Mouse (Mus musculus): Measurements from ENCODE around the gene Retreg2.

Retreg2 gene

DNA sequence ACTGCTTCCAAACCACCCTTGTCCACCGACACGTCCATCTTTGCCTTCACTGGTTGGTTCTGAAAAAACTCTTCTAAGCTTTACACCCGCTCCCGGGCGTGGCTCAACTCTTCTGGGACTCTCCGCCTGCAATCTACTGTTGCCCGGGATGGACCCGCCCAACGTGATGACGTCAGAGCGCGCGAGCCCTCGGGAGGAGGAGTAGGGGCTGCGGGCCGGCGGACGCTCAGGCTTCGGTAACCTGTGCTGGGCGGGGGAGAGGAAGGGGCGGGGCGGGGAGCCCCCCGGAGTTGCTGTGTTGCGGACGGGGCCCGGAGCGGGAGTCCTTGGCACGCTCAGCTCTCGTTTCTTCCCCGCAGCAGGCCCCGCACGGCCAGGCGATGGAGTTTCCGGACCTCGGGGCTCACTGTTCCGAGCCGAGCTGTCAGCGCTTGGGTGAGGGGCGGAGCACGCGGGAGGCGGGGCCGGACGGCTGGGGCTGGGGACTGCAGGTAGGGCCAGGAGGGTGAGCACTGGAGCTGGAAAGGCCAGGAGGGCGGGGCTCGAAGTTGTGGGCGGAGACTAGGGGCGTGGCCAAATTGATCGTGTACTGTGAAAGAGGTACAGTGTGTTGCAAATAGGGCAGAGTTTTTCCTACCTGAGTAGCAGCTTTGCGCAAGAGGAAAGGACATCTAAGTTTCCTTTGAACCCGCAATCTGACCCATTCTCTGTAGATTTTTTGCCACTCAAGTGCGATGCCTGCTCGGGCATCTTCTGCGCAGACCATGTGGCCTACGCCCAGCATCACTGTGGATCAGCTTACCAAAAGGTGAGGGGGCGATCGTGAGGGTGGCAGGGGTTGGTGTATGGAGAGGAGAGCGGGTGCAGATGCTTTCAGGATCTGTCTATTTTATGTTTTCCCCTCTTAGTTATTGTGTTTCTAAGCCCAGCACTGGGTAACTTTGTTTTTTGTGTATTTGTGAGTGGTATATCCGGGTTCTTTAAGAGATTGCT, 26.2 kb downstream of the Retreg2 start, which contains the start of gene Zfand2b:
TSS of gene Zfand2b (plus strand) at position 175 of the 993 bp plus-strand sequence.
- peak; percentile 95 for DNase-seq (ENCODE audit: low spot score)

DNA sequence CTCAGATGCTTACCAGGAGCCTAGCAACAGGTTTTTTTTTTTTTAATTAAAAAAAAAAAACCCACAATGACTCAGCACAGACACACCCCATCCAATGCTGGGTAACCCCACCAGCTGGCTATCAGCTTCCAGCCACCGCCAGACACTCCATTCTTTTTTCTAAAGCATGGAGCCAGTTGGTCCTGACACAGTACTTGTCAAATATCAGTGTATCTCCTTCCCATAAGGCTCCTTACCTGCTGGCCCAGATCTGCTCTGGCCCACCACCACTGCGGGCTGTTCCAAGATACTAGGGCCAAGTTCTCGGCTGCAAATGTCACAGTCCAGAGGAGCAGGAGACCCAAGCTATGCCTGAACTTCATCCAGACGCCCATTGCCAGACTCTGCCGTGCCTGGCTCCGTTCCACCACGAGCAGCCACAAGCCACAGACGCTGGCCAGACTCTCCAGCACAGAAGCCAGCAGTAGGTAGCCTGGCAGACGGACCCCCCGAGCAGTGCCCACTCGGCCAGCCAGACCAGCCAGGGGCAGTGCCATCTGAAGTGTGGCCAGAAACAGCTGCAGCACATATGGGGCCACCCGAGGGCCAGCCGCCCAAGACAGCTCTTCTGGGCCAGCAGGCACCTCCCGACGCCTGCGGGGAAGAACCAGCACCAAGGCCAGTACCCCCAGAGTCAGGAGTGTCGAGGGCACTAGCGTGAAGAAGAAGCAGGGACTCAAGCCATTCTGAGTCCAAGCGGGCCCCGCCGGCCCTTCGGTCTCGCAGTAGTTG, 36.9 kb downstream of the Retreg2 start:
- DNase-seq (ENCODE audit: low spot score) = peak; percentile 44

DNA sequence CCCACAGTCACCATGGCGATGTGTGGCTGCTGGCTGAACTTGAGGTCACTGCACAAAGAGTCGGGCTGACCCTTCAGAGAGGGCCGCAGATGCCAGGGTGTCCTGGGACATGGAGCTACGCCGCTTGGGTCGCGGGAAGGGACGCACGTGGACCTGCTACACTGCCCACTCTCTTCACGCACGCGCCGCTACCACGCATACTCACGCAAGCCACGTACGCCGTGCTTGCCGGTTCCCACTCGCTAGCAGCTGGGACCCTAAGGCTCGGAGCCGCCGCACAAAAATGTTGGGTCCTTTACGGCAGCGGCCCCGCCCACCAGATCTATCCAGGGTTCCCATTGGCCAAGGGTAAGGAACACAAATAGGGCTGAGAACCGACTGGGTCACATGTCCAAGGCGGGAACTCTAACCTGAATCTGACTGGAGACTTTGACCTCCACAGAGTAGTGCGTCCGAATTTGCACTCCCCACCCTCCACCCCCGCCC, 37.6 kb downstream of the Retreg2 start, which contains the start of gene Abcb6:
TSS of gene Abcb6 (minus strand) at position 288 of the 486 bp plus-strand sequence.
- peak; percentile 89 for DNase-seq (ENCODE audit: low spot score)

DNA sequence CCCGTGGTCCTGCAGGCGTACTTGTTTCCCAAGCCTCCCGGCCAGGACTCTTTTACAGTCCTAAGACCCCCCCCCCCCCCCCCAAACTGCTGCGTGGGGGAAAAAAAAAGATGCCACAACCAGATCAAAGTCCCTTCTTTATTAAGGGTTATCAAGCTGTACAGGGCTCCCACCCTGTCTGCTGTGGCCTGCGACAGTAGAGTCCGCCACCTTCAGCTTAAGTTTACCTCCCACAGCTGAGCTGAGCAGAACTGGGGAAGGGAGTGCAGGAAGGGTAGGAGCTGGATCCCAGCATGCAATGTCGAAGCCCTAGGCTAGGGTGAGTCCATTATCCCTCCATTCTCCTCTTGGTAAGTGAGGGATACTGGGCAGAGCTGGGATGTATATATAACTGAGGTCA, 38.2 kb downstream of the Retreg2 start:
- DNase-seq (ENCODE audit: low spot score) = no peak

DNA sequence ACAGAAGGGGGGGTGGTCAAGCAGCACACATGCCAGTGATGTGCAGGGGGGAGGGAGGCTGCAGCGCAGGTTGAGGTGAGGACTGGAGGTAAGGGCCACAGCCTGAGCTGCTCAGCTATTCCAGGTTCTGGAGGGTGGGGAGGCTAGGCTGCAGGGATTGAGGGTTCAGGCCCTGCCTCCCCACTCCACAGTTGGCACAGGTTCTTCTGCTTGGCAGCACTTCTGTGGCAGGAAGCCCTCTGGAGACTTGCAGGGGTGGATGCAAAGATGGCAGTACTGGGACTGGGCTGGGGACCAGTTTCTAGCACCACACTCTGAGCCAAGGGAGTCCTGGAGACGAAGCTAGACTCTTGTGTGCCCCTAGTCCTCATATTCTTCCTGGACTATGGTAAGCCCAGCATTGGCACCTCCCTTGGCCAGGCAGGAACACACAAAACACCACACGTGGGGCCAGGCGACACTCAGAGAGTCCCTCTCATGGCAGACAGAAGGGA, 38.8 kb downstream of the Retreg2 start:
- DNase-seq (ENCODE audit: low spot score) = no peak

DNA sequence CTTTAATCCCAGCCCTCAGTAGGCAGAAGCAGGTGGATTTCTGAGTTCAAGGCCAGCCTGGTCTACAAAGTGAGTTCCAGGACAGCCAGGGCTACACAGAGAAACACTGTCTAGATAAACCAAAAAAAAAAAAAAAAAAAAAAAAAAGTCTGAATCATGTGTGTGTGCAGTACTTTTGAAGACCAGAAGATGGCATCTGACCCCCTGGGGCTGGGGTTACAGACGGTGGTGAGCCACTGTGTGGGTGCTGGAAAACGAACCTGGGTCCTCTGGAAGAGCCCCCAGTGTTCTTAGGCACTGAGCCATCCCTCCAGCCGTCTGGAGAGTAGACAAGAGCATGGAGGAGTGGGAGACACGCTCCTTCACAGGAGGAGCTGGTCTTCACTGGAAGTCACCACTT, 39.6 kb downstream of the Retreg2 start:
- DNase-seq (ENCODE audit: low spot score) = no peak

DNA sequence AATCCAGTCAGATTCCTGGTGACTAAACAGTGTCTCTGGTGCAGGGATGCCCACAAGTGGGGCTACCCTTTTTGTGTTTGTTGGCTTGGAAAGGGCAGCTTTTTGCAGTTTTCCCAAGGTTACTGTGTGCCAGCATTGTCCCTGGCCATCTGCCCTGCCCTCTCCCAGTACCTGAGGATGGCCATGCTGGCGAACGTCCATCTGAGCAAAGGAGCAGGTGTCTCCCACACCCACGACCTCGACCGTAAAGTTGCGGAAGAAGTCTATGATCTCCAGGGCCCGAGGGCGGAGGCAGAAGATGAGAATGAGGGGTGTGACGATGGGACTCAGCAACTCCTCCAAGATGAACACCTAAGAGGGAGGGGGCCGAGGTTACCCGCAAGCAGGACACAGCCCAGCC, 42.9 kb downstream of the Retreg2 start:
- DNase-seq (ENCODE audit: low spot score) = no peak

DNA sequence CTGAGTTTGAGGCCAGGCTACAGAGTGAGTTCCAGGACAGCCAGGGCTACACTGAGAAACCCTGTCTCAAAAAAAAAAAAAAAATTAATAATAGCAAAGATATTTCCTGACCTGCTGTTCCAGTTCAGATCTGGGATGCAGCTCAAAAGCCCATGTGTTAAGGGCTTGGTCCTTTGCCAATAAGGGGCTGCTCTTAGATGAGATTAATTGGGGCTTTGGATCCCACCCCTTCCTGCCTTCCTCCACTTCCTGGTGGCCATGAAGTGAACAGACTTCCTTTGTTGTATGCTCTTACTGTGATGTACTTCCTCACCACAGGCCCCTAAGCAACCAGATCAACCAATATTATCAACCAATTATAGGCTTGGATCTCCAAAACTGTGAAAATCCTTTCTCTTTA, 44.5 kb downstream of the Retreg2 start:
- no peak for DNase-seq (ENCODE audit: low spot score)

DNA sequence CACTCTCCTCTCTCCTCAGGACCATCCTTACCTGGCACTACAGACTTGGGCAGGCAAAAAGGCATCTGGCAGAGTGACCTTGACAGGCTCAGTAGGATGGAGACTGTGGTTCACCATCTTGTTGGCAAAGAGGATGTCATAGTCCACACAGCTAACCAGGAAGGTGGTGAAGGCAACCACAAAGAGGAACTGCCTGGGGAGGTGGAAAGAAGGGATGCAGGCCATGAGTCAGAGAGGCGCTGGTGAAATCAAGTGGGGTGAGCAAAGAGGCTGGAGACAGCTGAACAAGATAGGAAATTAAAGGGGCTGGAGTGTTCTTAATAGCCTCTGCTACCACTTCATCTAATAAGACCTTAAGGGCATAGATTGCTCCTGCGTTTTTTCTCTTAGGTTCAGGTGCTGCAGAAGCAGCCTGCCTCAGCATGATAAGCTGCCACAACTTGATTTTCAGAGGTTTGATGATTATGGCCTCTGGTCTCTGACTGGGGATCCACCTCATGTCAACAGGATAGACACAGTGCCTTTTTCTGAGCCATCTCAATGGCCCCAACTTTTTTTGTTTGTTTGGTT, 45.4 kb downstream of the Retreg2 start:
- DNase-seq (ENCODE audit: low spot score) = no peak

DNA sequence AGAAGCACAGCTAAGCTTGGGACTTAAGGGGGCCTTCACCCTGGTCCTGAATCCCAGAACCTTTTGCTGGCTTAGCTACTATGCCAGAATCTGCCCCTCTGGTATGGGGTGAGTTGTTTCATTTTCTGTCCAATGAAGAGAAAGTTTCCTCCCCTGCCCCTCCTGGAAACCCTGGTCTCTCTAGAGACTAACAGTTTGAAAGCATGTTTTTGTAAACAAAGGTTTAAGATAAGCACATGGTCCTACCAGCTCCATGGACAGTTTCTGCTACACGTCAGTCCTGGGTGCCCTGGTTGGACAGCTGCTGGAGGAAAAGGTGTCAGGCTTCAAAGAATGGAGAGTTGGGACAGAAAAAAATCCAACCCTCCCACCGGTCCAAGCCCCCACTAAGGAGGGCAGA, 48.0 kb downstream of the Retreg2 start:
- DNase-seq (ENCODE audit: low spot score) = peak; percentile 19

DNA sequence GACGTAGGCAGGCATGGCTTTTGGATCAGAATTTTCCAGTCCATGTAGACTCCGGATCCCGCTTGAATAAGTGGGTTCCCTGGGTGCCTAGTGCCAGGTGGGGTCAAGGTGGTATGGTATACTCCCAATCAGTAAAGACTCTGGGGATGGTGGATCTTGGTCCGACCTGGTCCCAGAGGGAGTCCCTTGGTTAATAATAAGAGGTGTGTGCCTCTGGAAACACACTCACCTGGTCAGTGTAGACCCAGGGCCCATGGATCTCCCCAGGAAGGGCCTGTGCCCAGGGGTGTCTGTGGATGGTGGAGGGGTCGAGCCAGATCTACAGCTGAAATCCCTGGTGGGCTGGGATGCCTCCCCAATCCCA, 48.7 kb downstream of the Retreg2 start:
- DNase-seq (ENCODE audit: low spot score) = no peak

DNA sequence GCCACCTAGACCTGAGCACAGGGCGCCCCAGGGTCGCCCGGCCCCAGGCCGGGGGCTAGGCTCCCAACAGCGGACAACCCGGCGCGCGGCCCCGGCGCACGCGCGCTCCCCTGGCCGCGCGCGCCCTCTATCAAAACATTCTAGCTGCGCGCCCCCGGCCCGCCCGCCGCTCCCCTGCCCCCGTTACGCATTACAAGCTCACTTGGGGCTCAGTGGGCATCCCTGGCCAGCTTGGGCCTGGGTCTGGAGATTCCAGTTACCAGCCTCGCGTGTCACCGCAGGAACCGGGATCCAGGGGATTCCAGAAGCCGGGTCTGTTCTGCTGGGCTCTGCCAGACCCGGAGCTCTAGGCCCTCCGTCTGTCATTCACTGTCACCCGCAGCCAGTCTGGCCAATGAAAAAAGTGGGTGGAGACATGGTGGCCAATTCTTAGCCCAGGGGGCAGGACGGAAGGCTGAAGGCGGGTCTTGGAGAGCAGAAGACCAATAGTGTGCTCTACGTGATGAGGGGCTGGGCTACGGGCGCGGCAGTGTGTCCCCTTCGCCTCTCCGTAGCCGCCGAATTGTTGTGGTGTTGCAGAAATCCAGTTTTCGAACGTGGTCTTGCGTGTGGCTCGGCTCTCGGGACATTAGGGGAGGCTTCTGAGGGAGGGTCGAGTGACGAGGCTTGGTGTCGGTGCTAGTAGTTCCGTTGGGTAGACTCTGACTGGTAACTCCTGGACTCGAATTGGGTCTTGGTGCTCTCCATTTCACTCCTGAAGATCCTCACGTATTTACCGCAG, 49.2 kb downstream of the Retreg2 start, which contains the start of the genes Ankzf1 and Atg9a:
TSS of gene Ankzf1 (plus strand) at position 530 of the 781 bp plus-strand sequence.
TSS of gene Atg9a (minus strand) at position 575 of the 781 bp plus-strand sequence.
- peak; percentile 99 for DNase-seq (ENCODE audit: low spot score)

DNA sequence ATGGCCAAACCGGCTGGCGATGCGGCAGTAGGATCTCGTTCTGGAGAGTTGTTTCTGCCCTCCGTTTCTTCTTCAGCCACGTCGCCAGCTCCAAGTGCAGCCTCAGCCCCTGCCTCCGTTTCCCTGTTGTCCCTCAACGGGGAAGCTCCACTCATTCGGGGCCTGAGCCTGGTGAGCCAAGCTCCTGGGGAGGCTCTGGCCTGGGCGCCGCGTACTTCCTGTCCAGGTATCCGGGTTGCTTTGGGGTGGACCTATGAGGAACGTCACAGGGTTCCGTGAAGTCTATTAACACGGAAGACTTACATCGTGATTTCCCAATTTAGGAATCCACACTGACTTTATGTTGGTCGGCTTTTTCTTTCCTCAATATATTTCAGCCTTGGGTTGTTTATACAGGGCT, 49.9 kb downstream of the Retreg2 start:
- peak; percentile 52 for DNase-seq (ENCODE audit: low spot score)
